Mouse (Mus musculus) cerebellum, adult 11-12 months (tissue): ENCODE measurements around the gene Daam1.

Experiments
- DNase-seq: peaks from one replicate; pipeline ENCODE4 v3.0.0; 2022

The Daam1 gene

GRCm38 (mm10) chr12:71865937-71866336 lies 35.1 kb downstream of the Daam1 start:
- no peak for DNase-seq

GRCm38 (mm10) chr12:71867345-71868240 lies 36.7 kb downstream of the Daam1 start:
- no peak for DNase-seq

GRCm38 (mm10) chr12:71870644-71871043 lies 39.8 kb downstream of the Daam1 start:
- DNase-seq, result no peak

GRCm38 (mm10) chr12:71872330-71872729 lies 41.5 kb downstream of the Daam1 start:
- DNase-seq, result no peak

- DNase-seq, result no peak
Measured at GRCm38 (mm10) chr12:71874561-71874960, 43.7 kb downstream of the Daam1 start.

- DNase-seq, result no peak
Measured at GRCm38 (mm10) chr12:71874984-71875383, 44.1 kb downstream of the Daam1 start.

GRCm38 (mm10) chr12:71875761-71876489 lies 45.0 kb downstream of the Daam1 start:
- no peak for DNase-seq

- no peak for DNase-seq
Measured at GRCm38 (mm10) chr12:71880987-71881386, 50.1 kb downstream of the Daam1 start.

- no peak for DNase-seq
Measured at GRCm38 (mm10) chr12:71881477-71881876, 50.6 kb downstream of the Daam1 start.

GRCm38 (mm10) chr12:71883066-71883711 lies 52.3 kb downstream of the Daam1 start:
- no peak for DNase-seq

- no peak for DNase-seq
Measured at GRCm38 (mm10) chr12:71885170-71885574, 54.3 kb downstream of the Daam1 start.

GRCm38 (mm10) chr12:71885717-71886116 lies 54.8 kb downstream of the Daam1 start:
- no peak for DNase-seq

GRCm38 (mm10) chr12:71886406-71886805 lies 55.5 kb downstream of the Daam1 start:
- no peak for DNase-seq

- no peak for DNase-seq
Measured at GRCm38 (mm10) chr12:71886941-71887340, 56.1 kb downstream of the Daam1 start.

GRCm38 (mm10) chr12:71888370-71888769 lies 57.5 kb downstream of the Daam1 start:
- DNase-seq, result no peak

- no peak for DNase-seq
Measured at GRCm38 (mm10) chr12:71889266-71889665, 58.4 kb downstream of the Daam1 start.

- no peak for DNase-seq
Measured at GRCm38 (mm10) chr12:71890282-71890681, 59.4 kb downstream of the Daam1 start.

GRCm38 (mm10) chr12:71891729-71892355 lies 61.0 kb downstream of the Daam1 start:
- DNase-seq, result no peak

GRCm38 (mm10) chr12:71892996-71893605 lies 62.2 kb downstream of the Daam1 start:
- DNase-seq, result no peak

GRCm38 (mm10) chr12:71898231-71898630 lies 67.4 kb downstream of the Daam1 start:
- no peak for DNase-seq

- DNase-seq, result no peak
Measured at GRCm38 (mm10) chr12:71898666-71899520, 68.0 kb downstream of the Daam1 start.

GRCm38 (mm10) chr12:71899566-71899965 lies 68.7 kb downstream of the Daam1 start:
- DNase-seq, result no peak
